Mouse (Mus musculus) adrenal gland, adult (tissue): Measurements from ENCODE around the gene Supt4a.
A peak's percentile ranks its signal among the peaks of the same experiment; 100 is the strongest.

Experiments
- DNase-seq, 2 experiments: peaks; one replicate each; pipeline ENCODE4 v3.0.0; 2022 to 2023; ENCODE audit warnings: low spot score in 1 of 2; ENCODE audit not compliant: inconsistent age in 2 of 2

Supt4a gene

DNA sequence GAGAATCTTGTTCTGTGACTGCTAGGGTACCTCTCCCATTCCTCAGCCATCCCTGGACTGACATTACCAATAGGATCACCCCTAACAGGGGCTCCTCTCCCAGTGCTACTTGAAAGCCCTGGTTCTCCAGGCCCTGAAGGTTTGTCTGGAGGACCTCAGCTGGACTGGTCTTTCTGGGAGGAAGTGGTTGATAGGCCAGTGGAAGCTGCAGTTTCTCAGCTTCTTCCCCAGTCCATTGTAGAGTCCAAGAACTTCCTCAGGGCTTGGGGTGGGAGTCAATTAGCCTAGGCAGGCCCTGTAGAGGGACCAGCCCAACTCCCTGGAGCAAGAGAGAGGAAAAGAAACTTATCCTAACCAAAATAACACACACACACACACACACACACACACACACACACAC is 11.8 kb upstream of the Supt4a start:
- no peak for DNase-seq

DNA sequence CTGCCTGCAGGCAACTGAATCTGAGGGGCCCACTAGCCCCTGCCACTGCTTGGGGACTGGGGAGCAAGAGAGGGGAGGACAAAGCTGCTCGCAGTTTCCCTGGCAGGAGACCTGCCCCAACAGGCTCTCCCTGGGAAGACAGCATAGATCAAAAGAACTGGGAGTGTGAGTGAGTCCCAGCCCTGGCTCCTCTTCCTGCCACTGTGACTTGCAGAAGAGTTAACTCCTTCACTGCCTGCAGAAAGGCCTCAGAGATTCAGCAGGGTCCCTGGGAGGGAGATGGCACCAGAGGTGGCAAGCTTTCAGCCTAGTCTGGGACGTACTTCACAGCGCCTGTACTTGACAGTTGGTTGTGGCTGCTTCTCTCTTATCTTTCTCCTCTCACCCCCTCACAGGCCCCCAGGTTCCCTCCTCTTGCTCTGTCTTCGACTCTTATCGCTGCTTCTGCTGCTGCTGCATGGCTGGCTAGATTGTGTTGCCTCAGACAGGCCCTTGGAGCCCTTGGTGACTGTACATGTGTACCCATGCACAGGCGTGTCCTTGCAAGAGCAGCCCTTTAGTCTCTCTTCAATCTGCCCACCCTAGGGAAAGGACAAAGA is 11.3 kb upstream of the Supt4a start:
- no peak for DNase-seq

DNA sequence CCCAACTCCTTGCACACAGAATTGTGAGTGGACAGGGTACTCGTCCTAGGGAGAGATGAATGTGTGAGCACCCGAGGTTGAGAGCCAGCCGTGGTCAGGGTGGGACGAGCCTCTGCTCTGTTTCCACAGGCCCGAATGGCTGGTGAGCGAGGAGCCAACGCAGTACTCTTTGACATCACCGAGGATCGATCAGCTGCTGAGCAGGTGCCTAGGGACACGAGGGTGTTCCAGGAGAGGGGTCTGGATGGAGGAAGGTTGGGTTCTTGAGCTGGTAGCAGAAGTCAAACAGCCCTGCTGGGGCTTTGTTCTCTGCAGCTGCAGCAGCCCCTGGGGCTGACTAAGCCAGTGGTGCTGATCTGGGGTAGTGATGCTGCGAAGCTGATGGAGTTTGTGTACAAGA is 10.3 kb upstream of the Supt4a start:
- DNase-seq = no peak

DNA sequence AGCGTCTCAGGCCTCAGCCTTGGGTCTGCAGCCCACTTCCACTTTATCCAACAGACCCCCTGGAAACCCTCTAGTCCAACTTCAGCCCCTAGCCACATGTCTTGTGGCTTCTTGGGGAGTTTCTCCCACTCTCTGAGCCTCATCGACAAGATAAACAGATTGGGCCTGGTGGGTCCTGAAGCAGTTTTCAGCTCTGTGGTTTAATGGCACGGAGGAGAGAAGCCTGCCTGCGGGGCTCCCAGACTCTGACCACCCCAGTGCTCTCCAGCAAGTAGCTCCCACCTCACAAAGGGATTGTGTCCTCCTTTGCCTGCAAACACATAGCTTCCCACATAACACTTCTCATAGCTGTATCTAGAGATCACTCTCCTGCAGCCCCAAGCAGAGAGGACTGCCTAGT is 9.9 kb upstream of the Supt4a start:
- DNase-seq = no peak

DNA sequence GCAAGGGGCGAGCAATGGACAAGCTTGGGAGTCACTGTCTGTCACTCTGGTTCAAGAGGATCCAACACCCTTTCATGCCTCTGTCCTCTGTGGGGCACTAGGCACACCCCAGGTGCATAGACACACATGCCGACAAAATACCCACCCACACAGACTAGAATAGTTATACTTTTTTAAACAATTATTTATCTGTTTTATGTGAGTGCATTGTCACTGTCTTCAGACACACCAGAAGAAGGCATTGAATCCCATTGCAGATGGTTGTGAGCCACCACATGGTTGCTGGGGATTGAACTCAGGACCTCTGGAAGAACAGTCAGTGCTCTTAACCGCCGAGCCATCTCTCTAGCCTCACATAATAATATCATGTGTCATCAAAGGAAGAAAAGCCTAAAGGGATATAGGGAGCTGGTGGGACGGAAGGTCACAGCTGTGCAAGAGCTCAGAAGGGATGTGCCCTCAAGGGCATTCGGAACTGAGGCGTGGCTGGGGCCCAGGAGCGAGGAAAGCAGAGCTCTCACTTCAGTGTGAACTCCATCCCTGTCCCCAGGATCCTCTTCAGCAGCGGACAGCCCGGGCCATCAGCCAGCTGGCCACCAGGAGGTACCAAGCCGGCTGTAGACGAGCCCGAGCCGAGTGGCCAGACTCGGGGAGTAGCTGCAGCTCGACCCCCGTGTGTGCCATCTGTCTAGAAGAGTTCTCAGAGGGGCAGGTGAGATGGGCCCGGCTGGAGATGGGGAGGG is 8.3 kb upstream of the Supt4a start:
- no peak for DNase-seq

DNA sequence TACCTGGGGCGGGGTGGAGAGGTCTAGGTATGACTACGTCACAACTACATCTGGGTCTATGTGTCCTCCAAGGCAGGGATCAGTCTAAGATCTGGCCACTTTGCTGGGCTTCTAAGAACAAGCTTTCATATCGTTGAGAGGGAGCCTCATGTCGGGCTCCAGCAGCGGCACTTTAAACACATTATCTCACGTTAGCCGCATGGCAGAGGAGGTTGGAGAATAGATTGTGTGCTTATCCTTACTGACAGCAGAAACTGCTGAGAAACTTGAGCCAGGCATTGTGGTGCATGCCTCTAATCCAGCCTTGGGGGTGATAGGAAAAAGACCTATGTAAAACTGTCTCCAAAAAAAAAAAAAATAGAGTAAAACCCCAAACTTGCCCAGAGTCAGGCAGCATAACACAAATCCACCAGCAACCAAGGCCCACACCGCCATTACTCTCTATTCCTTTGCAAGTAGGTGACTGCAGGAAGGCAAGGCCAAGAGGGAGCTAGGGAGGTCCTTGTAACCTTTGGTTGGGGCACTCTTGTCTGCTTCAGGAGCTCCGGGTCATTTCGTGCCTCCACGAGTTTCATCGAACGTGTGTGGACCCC is 7.7 kb upstream of the Supt4a start:
- no peak for DNase-seq

DNA sequence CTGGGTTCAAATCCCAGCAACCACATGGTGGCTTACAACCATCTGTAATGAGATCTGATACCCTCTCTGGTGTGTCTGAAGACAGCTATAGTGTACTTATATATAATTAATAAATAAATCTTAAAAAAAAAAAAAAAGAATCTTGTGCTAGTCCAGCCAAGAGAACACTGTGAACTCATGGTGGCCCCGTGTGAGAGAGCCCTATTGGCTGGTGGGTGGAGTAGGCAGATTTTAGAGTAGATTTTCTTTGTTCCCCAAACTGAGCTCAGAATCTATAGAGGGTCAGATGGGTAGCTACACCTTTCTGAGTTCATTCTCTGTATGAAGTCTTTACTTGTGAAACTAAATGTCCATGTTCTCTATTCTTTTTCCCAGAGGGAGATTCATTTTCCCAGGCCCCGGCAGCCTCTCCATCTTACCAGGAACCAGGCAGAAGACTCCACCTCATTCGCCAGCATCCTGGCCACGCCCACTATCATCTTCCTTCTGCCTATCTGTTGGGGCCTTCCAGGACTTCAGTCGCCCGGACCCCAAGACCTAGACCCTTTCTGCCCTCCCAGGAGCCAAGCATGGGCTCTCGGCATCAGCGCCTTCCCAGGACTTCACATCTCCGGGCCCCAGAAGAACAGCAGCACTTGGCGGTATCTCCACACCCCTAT is 6.6 kb upstream of the Supt4a start:
- DNase-seq = no peak

DNA sequence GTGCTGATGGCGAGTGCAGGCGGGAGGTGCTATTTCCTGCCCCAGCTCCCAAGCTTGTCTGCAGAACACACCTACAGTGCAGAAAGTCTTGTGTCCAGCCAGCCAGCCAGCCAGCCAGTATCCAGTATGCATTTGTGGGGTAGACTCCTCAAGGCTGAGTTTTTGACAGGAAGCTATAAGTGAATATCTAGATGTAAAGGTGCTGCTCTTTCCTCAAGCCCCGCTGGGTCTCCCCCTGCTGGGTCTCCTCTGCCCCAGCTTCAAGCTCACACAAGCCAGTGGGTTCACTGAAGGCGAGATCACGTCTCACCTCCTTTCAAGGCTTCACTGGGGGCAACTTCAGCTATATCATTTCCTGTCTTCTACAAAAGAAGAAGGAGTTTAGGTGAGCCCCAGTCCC is 3.0 kb upstream of the Supt4a start:
- DNase-seq = no peak

DNA sequence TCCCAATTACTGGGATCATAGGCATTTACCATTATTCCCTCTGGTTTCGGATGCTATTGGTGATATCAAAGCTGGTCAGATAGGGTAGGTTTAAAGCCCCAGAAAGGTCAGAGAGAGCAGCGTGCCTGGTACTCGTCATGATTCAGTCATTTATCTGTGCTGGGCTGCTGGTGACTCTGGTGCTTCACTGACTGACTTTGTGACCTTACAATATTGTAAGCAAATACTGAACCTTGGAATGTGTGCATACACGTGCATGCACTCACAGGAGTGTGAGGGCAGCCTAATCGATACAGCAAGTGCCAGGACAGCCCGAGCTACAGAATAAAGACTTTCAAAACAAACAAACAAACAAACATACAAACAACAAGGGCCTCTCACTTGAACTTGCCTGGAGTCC is 1.7 kb upstream of the Supt4a start:
- DNase-seq = no peak

DNA sequence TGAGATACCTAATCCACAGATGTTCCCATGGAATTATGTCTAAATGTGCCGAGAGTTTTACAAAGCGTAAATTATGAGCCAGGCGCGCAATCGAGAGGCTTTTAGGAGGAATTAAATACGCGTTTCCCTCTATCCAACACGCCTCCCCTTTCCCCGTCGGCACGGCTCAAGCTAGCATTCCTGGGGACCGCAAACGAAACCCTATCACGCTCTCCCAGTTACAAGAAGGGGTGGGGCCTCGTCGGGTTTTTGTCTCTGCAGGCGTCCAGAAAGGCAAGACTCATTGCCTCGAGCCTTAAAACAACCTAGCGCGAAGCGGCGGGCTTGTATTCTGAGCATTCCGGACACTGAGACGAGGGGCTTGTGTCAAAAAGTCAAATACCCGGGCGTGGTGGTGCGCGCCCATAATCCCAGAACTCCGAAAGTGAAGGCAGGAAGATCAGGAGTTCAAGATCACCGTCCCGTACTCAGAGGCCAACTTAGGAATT is 661 bp upstream of the Supt4a start:
- DNase-seq = peak; percentile 76 to 92

DNA sequence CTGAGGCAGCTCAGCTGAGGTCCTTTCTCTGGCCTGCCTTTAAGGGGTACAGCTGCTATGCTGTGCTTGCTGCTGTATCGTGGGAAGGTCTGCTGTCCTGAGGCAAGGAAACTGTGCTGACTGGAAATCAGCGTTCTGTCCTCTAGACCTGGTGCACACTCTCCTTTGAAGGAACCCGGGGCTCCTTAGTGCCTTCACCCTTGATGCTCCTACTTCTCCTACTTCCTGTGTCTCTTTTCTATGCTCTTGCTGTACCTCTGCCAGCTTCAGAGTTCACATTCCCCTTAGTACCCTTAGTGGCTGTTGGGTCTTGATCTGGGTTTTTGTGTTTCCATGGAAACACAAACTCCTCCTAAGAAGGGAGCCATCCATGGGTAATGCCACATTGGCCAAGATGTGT is 6.3 kb downstream of the Supt4a start:
- DNase-seq = no peak

DNA sequence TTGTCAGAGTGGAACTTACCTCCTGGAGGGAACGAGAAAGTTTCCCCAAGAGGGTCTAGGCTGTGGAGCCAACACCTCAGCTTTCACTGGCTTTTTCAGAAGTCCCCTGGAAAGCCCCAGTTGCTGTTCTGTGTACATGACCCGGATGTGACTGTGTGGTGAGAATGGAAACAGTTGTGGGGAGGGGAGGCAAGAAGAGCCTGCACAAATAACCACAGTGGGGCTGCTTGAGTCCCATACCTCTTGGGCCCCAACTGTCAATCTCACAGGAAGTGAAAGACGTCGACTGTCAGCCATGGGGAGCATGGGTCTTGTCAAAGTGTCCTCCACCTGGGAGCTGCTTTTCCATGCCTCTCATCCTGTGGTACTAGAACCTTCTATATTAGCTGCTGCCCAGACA is 7.6 kb downstream of the Supt4a start:
- no peak for DNase-seq

DNA sequence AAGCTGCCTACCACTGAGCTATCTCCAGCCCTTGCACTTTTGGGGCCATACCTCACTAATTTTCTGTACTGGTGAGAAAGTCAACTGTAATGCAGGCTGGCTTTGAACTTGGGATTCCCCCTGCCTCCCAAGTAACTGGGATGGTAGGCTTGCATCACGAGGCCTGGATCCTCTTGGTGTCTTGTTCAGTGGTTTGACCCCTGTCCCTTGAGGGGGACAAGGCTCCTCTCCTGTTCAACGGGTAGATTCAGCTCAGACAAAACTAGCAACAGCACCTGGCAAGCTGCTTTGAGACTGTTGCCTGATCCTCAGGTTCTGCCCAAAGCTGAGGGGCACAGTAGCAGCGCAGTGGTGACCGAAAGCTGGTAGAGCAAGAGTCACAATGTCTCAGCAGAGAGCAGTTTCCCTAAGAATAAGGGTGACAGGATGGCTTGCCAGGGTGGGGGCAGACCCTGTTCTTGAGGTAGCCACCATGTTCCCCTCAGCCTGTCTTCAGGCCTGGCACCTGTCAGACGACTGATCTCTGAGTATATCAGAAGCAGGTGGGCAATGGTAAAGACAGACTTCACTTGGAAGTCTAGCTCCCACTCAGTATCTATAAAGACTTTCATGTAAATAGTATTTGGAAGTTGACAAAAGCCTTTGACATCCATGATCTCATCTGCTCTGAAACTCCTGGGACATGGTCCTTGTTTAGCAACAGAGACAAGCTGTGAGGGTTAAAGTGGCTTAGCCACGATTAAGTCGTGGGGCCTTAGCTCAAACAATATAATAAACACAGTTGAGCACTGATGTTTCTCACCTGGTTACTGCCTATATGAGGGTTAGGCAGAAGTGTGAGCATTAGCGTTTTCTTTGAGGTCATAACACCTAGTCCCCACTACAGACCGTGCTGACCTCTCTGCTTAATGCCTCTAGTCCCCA is 8.5 kb downstream of the Supt4a start:
- DNase-seq = no peak

DNA sequence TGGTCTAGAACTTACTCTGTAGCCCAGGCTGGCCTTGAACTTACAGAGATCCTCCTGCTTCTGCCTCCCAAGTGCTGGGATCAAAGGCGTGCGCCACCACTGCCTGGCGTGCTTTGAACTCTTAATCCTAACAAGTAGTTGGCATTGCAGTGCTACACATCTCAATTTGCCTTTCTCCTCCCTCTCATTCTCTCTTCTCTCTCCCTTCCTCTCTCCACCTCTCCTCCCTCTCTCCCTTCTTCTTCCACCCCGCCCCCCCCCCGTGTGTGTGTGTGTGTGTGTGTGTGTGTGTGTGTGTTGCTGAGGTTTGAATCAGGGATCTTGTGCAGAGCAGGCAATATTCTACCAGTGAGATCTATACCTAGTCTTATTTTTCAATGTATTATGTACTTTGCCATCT is 10.0 kb downstream of the Supt4a start:
- no peak for DNase-seq

DNA sequence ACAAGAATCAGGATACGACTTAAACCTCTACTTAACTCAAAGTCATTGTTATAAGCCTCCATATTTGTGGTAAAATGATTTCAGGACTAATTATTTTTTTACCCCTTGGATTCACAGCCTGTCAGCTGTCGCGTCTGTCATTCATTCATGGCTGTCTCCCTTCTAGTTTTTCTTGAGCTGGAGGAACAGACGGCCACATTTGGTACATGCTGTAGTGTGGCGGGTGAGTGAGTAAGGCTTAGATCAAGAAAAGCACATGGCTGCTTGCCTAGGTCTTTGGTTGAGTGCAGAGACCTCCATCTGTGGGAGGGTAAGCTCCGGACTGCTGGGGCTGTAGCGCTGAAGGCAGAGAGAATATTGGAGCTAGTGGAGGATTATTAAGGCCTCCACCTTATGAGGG is 10.4 kb downstream of the Supt4a start:
- no peak for DNase-seq

DNA sequence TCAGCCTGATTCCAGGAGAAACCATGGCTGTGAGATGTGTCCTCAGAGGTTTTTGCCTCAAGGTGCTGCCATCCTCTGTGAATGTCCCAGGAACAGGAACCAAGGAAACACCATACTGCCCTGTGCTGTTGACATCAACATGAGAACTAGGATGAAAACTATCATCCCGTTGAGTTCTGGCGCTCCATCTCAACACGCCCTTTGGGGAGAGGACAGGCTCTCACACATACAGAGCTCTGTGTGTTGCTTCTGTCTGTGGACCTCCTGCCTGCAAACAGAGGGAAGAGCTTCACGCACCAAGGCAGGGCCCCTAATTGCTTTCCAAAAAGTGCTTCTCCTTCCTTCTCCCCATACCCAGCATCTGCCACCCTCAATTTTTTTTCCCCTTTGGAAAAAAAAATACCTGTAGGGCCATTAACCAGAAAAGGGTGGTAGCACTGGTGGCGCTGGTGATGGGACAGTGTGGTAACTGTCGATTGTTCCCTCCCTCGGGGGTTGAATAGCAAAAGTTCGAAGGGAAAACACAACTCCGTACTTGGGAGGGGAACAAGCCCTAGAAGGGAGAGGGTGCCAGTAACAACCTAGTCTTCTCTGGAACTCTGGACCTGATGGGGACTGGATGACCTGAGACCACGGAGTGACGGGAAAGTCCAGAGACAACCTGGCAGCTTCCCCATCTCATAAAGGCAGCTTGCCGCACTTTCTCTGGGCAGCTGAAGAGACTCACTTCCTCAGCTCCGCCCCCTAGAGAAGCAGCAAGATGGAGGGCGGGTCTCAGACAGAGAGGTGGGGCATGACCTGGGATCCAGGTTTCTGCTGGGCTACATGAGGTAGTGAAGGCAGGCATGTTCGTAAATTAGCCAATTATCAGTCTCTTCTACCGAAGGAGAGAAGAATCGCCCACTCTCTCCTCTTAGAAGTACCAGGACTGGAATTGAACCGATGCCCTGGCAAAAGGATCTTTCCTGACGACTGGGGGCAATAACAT is 11.1 kb downstream of the Supt4a start:
- DNase-seq = no peak

DNA sequence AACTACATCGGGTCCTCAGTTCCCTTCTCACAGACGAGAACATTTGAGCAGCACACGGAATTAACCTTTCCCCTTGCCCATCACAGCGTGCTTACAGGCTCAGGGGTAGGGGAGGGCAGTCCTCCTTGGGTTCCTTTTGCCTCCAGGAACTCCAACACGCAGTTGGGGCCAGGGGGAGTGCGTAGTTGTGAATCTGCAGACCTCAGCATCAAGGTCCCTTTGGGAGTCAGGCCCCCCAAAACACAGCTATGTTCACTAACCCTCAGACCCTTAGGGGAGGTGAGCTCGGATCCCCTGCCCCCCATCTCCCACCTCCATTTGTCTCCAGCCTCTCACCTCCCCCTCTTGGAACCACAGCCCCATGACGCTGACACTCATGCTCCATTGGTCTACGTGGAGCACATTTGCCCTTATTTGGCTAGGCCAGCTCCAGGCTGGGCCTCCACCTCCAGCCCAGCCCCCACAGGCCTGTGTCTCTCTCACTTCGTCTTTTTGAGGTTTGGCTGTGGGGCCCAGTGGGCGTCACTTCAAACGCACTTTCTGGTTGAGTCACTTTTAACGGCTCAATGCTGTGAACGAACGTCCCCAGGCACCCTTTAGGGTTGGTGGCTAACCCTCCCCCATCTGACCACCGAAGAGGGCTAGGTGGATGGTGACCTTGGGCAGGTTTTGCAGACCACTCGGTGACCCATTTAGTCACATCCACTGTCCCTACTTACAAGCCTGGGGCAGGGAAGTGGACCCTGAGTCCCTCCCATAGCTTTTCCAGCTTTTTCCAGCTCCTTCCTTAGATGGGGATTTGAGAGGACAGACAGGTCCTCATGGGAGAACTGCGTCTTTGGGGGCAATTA is 12.1 kb downstream of the Supt4a start:
- DNase-seq = peak; percentile 47 to 59

DNA sequence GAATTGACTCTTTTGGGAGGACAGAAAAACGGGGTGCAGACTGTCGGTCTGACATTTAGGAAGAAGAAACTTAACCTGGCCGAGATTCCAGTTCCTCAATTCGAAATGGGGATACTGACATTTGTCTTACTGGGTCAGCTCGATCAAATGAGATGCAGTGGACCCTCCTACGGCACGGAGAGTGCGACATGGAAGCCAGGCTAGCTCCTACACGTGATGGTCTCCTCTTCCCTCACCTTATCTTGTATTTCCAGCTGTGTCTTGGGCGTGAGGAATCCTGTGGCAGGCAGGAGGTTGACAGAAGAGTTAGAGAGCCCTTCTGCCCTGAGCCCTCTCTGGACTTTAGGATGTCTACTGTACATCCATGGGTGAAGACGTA is 12.7 kb downstream of the Supt4a start:
- DNase-seq = no peak

DNA sequence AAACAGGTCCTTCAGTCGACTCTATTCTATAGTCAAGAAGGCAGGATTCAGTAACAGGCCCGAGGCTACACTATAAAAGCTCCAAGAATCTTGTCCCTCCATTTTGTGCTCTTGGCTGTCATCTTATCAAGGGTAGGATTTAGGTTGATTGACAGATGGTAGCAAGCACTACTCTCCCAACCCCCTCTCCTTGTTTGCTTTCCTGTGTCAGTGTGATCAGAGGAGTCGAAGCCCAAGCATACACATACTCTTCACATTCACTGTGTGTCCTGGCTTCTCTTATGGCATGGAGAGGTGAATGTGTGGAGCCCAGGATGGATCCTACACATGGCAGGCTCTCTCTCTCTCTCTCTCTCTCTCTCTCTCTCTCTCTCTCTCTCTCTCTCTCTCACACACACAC is 13.2 kb downstream of the Supt4a start:
- DNase-seq = no peak
